Mouse (Mus musculus): ENCODE data around the gene Mlycd.

Gene Mlycd

DNA sequence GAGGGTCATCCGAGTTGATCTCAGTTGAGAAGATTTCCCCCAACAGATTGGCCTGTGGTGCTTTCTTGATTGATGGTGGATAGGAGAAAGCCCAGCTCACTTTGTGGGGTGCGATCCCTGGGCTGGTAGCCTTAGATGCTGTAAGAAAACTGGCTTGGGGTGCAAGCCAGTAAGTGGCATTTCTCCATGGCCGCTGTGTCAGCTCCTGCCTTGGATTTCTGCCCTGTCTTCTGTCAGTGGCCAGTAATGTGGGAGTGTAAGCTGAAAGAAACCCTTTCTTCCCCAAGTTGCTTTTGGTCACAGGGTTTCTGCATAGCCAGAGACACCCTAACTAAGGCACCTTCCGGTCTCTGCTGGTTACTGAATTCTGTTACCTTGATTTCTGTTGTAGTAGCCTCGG lies 61.4 kb downstream of the Mlycd start:
- DNase-seq (ENCODE audit: extremely low spot score, low read depth, low spot score): no peak

GRCm38 (mm10) chr8:119459724-119460123 lies 65.0 kb downstream of the Mlycd start:
- DNase-seq (ENCODE audit: extremely low spot score, low read depth, low spot score): no peak
